Mouse (Mus musculus) hindbrain, embryonic 14.5 days (tissue): ENCODE results near the gene Krt4. TPM values are rescaled to one million over a fixed set of nuclear protein-coding genes. Genes with fewer than 3 reads are reported as not detected.

Experiments used
- ATAC-seq: fragments of 200-750 bp; cut with Nextera tagmentation; 2 replicates; pipeline ENCODE4 v1.8.0; 2017; ENCODE audit warnings: moderate number of reproducible peaks, mild to moderate bottlenecking, moderate TSS enrichment, moderate library complexity; ENCODE audit not compliant: low FRiP score
- DNase-seq: peaks from one replicate; pipeline ENCODE4 v3.0.0-alpha.2; 2015; ENCODE audit warnings: low spot score
- H3K27ac ChIP-seq: fragments of 300-500 bp; sonication (generic); 2 replicates; pipeline ENCODE4 v1.5.1; 2014; ENCODE audit warnings: mild to moderate bottlenecking, moderate library complexity
- H3K27me3 ChIP-seq: fragments of 300-500 bp; sonication (generic); 2 replicates; pipeline ENCODE4 v1.6.1; 2014; ENCODE audit warnings: mild to moderate bottlenecking, low read length, mixed read lengths; ENCODE audit not compliant: control insufficient read depth, insufficient read depth
- H3K36me3 ChIP-seq: fragments of 300-500 bp; sonication (generic); replicated peaks from 2 replicates; pipeline ENCODE4 v1.6.1; 2014; ENCODE audit not compliant: control insufficient read depth, insufficient read depth
- H3K4me1 ChIP-seq: fragments of 300-500 bp; sonication (generic); replicated peaks from 2 replicates; pipeline ENCODE4 v1.6.1; 2014; ENCODE audit warnings: antibody characterized with exemption, low read length, mixed read lengths; ENCODE audit not compliant: control insufficient read depth, insufficient read depth
- H3K4me2 ChIP-seq: fragments of 300-500 bp; sonication (generic); replicated peaks from 2 replicates; pipeline ENCODE4 v1.6.1; 2014; ENCODE audit warnings: mild to moderate bottlenecking, moderate library complexity
- H3K4me3 ChIP-seq: fragments of 300-500 bp; sonication (generic); replicated peaks from 2 replicates; pipeline ENCODE4 v1.5.1; 2014; ENCODE audit warnings: mild to moderate bottlenecking, low read length
- H3K9ac ChIP-seq: fragments of 300-500 bp; sonication (generic); 2 replicates; pipeline ENCODE4 v1.6.1; 2014
- H3K9me3 ChIP-seq: fragments of 300-500 bp; sonication (generic); 2 replicates; pipeline ENCODE4 v1.6.1; 2016; ENCODE audit warnings: low read length; ENCODE audit not compliant: control insufficient read depth
- WGBS: fragments of 180-500 bp; shearing (Covaris S2); extraction: QIAGEN DNeasy Blood & Tissue Kit; methylation state at CpG from one replicate; pipeline ENCODE4 v1.1.7; 2014; 5-methylcytosine and 5-hydroxymethylcytosine counted together
- polyA plus RNA-seq: library from polyadenylated mRNA; unstranded; fragments of >200 nt; fragmentation: Nextera tagmentation; extraction: Ambion mirVana; gene quantifications from 2 replicates; pipeline ENCODE4 v1.2.1, GENCODE M21; 2014

Gene Krt4
- polyA plus RNA-seq, 1 experiment from 2014 or later: not detected

GRCm38 (mm10) chr15:101904849-101905248 is 19.7 kb downstream of the Krt4 start:
- H3K27me3 ChIP-seq: no peaks in the 10 kb centered on the region
- no peak overlapping the region for H3K27ac ChIP-seq
- H3K4me3 ChIP-seq: no peak overlapping the region
- 0 out of 2 replicates have a peak, but pooled peaks cover 5% of the 10 kb centered on the region for H3K4me1 ChIP-seq
- DNase-seq (no peak), ATAC-seq (no peak)
- 83% methylated on average over 5 of the region's 5 CpGs for WGBS
- H3K4me2 ChIP-seq: no peak overlapping the region
- no peak overlapping the region for H3K9ac ChIP-seq
- H3K9me3 ChIP-seq: no peaks in the 10 kb centered on the region
- no peaks in the 10 kb centered on the region for H3K36me3 ChIP-seq

GRCm38 (mm10) chr15:101902171-101903149 is 22.1 kb downstream of the Krt4 start:
- Histone ChIP-seq H3K4me3 (no peak overlapping the region), H3K36me3 (no peaks in the 10 kb centered on the region), H3K27ac (no peak overlapping the region), H3K9me3 (no peaks in the 10 kb centered on the region), H3K27me3 (no peaks in the 10 kb centered on the region), H3K4me1 (0 out of 2 replicates have a peak, but pooled peaks cover 5% of the 10 kb centered on the region), H3K9ac (no peak overlapping the region), H3K4me2 (no peak overlapping the region)
- ATAC-seq (no peak), DNase-seq (no peak)
- WGBS: 59% methylated on average over 12 of the region's 12 CpGs

GRCm38 (mm10) chr15:101895216-101895615 is 29.3 kb downstream of the Krt4 start:
- H3K4me3 ChIP-seq: no peak overlapping the region
- H3K9me3 ChIP-seq: no peaks in the 10 kb centered on the region
- H3K9ac ChIP-seq: no peak overlapping the region
- ATAC-seq: no peak
- no peak overlapping the region for H3K4me2 ChIP-seq
- H3K27me3 ChIP-seq: no peaks in the 10 kb centered on the region
- H3K36me3 ChIP-seq: no peaks in the 10 kb centered on the region
- no peaks in the 10 kb centered on the region for H3K4me1 ChIP-seq
- no peak overlapping the region for H3K27ac ChIP-seq
- no peak for DNase-seq
- WGBS: 95% methylated on average over 4 of the region's 4 CpGs

GRCm38 (mm10) chr15:101892820-101893219 is 31.7 kb downstream of the Krt4 start, which contains the start of gene Krt76:
Gene Krt76, minus strand, starts transcription at chr15:101892920.
- DNase-seq (no peak), ATAC-seq (no peak)
- Histone ChIP-seq H3K36me3 (no peaks in the 10 kb centered on the region), H3K4me2 (no peak within 1 kb of the TSS), H3K27me3 (no peaks in the 10 kb centered on the region), H3K4me3 (no peak within 1 kb of the TSS), H3K9ac (no peak within 1 kb of the TSS), H3K4me1 (no peaks in the 10 kb centered on the region), H3K9me3 (no peaks in the 10 kb centered on the region), H3K27ac (no peak within 1 kb of the TSS)
- 66% methylated on average over 4 of the region's 4 CpGs for WGBS

GRCm38 (mm10) chr15:101879776-101880175 is 44.8 kb downstream of the Krt4 start:
- no peaks in the 10 kb centered on the region for H3K4me1 ChIP-seq
- no peak overlapping the region; the same call in 1 of the 2 replicates for H3K4me2 ChIP-seq
- no peak for DNase-seq
- H3K4me3 ChIP-seq: no peak overlapping the region
- H3K36me3 ChIP-seq: no peaks in the 10 kb centered on the region
- no peak overlapping the region for H3K27ac ChIP-seq
- no peaks in the 10 kb centered on the region for H3K9me3 ChIP-seq
- ATAC-seq: no peak
- H3K9ac ChIP-seq: no peak overlapping the region
- H3K27me3 ChIP-seq: no peaks in the 10 kb centered on the region
- 28% methylated on average over 11 of the region's 11 CpGs for WGBS

- Histone ChIP-seq H3K4me2 (no peak overlapping the region), H3K36me3 (no peaks in the 10 kb centered on the region), H3K27me3 (no peaks in the 10 kb centered on the region), H3K9me3 (no peaks in the 10 kb centered on the region), H3K27ac (no peak overlapping the region), H3K4me3 (no peak overlapping the region), H3K4me1 (no peaks in the 10 kb centered on the region), H3K9ac (no peak overlapping the region)
- 65% methylated on average over 2 of the region's 2 CpGs for WGBS
- ATAC-seq: no peak
- no peak for DNase-seq
These were observed 46.5 kb downstream of the Krt4 start for GRCm38 (mm10) chr15:101878041-101878440.

- peaks cover 4% of the 10 kb centered on the region for H3K4me1 ChIP-seq
- H3K27ac ChIP-seq: no peak overlapping the region
- no peak overlapping the region for H3K4me3 ChIP-seq
- H3K27me3 ChIP-seq: no peaks in the 10 kb centered on the region
- no peaks in the 10 kb centered on the region for H3K36me3 ChIP-seq
- WGBS: 89% methylated on average over 1 of the region's 1 CpGs
- H3K9me3 ChIP-seq: no peaks in the 10 kb centered on the region
- ATAC-seq: no peak
- no peak for DNase-seq
- no peak overlapping the region for H3K4me2 ChIP-seq
- H3K9ac ChIP-seq: no peak overlapping the region
These were observed 50.2 kb downstream of the Krt4 start for GRCm38 (mm10) chr15:101874383-101874782.

GRCm38 (mm10) chr15:101873231-101873630 is 51.3 kb downstream of the Krt4 start:
- H3K27me3 ChIP-seq: no peaks in the 10 kb centered on the region
- H3K4me2 ChIP-seq: no peak overlapping the region
- H3K4me3 ChIP-seq: no peak overlapping the region
- H3K4me1 ChIP-seq: peaks cover 7% of the 10 kb centered on the region
- no peaks in the 10 kb centered on the region for H3K36me3 ChIP-seq
- no peaks in the 10 kb centered on the region for H3K9me3 ChIP-seq
- ATAC-seq (no peak), DNase-seq (no peak)
- 52% methylated on average over 4 of the region's 4 CpGs for WGBS
- H3K9ac ChIP-seq: no peak overlapping the region
- no peak overlapping the region for H3K27ac ChIP-seq

GRCm38 (mm10) chr15:101869431-101869830 is 55.1 kb downstream of the Krt4 start, which contains the start of gene Krt77:
Gene Krt77, minus strand, starts transcription at chr15:101869705.
- 35% methylated on average over 6 of the region's 6 CpGs for WGBS
- H3K9me3 ChIP-seq: no peaks in the 10 kb centered on the region
- H3K4me3 ChIP-seq: no peak within 1 kb of the TSS
- no peaks in the 10 kb centered on the region for H3K36me3 ChIP-seq
- DNase-seq (peak; percentile 57), ATAC-seq (no peak)
- H3K4me2 ChIP-seq: no peak within 1 kb of the TSS
- H3K4me1 ChIP-seq: peaks cover 7% of the 10 kb centered on the region
- no peak within 1 kb of the TSS for H3K9ac ChIP-seq
- H3K27ac ChIP-seq: 0 out of 2 replicates have a peak within 1 kb of the TSS, but pooled peaks have one; percentile 26
- no peaks in the 10 kb centered on the region for H3K27me3 ChIP-seq
